Mouse (Mus musculus) small intestine, adult 2 months (tissue): Measurements from ENCODE around the gene Ackr2.

ENCODE experiments used
- CTCF ChIP-seq: fragments of 200-500 bp; IDR thresholded peaks from 2 replicates; pipeline ENCODE4 v1.5.1; 2012; ENCODE audit warnings: low read depth, mild to moderate bottlenecking, control low read depth, inconsistent platforms, low read length, moderate library complexity, mixed read lengths; ENCODE audit not compliant: insufficient replicate concordance, insufficient read length; ENCODE audit errors: extremely low read depth
- POLR2A ChIP-seq: fragments of 200-500 bp; IDR thresholded peaks from 2 replicates; pipeline ENCODE4 v1.6.1; 2012; ENCODE audit warnings: low read depth, mild to moderate bottlenecking, control low read depth, inconsistent platforms, low read length, moderate library complexity

DNA sequence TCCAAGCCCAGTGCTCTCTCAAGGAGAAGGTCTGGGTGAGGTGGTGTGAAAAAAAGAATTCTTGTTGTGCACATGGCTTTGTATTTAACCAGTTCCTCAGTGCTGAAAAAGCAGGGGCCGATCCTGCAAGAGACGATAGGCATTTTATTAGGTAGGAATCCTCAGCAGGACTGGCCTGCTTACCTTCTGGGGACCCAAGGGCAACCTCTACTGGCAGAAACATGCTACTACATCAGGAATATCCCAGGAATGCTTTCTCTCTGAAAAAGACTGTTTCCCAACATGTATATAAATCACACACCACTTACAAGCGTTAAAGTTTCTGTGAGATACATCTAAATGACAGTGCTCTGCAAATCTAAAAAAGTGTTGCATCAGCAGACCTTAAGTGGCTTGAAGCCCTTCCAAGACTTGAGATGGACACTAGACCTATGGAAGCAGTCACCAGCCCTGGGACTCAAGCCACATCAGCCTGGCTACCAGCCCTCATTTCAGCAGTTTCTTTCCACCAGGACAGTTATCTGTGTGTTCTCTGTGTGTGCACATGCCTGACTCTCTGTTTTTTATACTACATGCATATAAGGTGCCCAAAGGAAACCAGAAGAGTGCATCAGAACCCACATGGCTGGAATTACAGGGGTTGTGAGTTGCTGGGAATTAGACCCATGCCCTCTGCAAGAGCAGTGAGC lies 21.0 kb upstream of the Ackr2 start:
- TF ChIP-seq CTCF (peak; percentile 67; the same call in 1 of the 2 replicates), POLR2A (no peak)
